Mouse (Mus musculus) cerebellum, adult 2 months (tissue): Measurements from ENCODE around the gene Fblim1. TPM values are rescaled to one million over a fixed set of nuclear protein-coding genes. Genes with fewer than 3 reads are reported as not detected.
"Not testable (repeated sequence)": the region's sequence is repeated elsewhere in the genome, so short reads cannot be mapped to it uniquely, and the experiment has no call there.

ENCODE experiments used
- DNase-seq, 2 experiments: peaks; one replicate each; pipeline ENCODE4 v3.0.0; 2021
- H3K27ac ChIP-seq: fragments of 200-500 bp; 2 replicates; pipeline ENCODE4 v1.5.1; 2012; ENCODE audit warnings: low read length, control low read depth, inconsistent platforms; ENCODE audit not compliant: insufficient read depth
- H3K27me3 ChIP-seq: fragments of 200-500 bp; 2 replicates; pipeline ENCODE4 v1.6.1; 2012; ENCODE audit warnings: inconsistent platforms, mild to moderate bottlenecking, low read length, moderate library complexity; ENCODE audit not compliant: control insufficient read depth, insufficient read depth
- H3K4me1 ChIP-seq: fragments of 200-500 bp; 2 replicates; pipeline ENCODE4 v1.6.1; 2011; ENCODE audit warnings: low read length; ENCODE audit not compliant: control insufficient read depth, insufficient read depth
- H3K4me3 ChIP-seq: fragments of 200-500 bp; replicated peaks from 2 replicates; pipeline ENCODE3; 2011; ENCODE audit warnings: mild to moderate bottlenecking, low read depth, low read length, control low read depth; ENCODE audit not compliant: insufficient read depth
- CTCF ChIP-seq: fragments of 200-500 bp; IDR thresholded peaks from 2 replicates; pipeline ENCODE4 v1.5.1; 2011; ENCODE audit warnings: low read depth, mild to moderate bottlenecking, control low read depth, low read length, moderate library complexity, borderline replicate concordance; ENCODE audit not compliant: insufficient read depth
- POLR2A ChIP-seq: fragments of 200-500 bp; IDR thresholded peaks from 2 replicates; pipeline ENCODE4 v1.6.1; 2011; ENCODE audit warnings: low read length, control low read depth, borderline replicate concordance; ENCODE audit not compliant: insufficient read depth
- WGBS: fragments of 180-500 bp; shearing (Covaris S2); methylation state at CpG from one replicate; pipeline ENCODE4 v1.1.7; 2018; 5-methylcytosine and 5-hydroxymethylcytosine counted together
- polyA plus RNA-seq: library from polyadenylated mRNA; depleted of rRNA; stranded (reverse); fragments of >200 nt; gene quantifications from 2 replicates; pipeline ENCODE4 v1.2.3, GENCODE M21; 2012

Gene Fblim1
- polyA plus RNA-seq, 1 experiment = 2.6 TPM

DNA sequence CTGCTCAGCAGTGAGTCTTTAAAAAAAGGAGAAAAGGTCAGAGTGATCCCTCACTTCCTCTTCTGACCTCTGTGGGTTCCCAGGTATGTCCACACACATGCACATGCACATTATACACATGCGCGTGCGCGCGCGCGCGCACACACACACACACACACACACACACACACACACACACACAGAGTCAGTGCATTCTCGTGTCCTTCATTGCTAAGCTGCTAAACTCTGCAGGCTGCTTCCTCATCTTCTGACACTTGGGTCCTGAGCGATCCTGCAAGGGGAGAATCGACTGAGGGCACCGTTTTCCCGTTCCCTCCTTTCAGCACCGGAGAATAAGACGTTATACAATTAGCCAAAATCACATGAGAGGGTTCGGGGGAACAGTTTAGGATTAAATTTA lies 47.2 kb downstream of the Fblim1 start:
- Histone ChIP-seq H3K27ac (peak overlapping the region; percentile 58; the same call in 1 of the 2 replicates), H3K27me3 (no peaks in the 10 kb centered on the region), H3K4me1 (peaks cover 6% of the 10 kb centered on the region; the same call in 1 of the 2 replicates), H3K4me3 (peak overlapping the region; percentile 64)
- no peak for DNase-seq
- TF ChIP-seq POLR2A (no peak), CTCF (no peak)
- 21% methylated on average over 16 of the region's 16 CpGs for WGBS

DNA sequence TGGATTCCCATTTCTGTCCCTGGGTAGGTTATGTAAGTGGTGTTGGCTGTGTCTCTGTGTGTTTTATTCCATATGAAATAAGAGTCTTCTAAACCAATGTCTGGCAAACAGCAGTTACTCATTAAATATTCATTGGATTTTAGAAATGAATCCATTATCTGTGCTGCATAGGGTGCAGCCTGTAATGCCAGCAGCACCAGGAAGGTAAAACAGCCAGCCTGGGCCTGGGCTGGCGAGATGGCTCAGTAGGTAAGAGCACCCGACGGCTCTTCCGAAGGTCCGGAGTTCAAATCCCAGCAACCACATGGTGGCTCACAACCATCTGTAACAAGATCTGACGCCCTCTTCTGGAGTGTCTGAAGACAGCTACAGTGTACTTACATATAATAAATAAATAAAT lies 49.7 kb downstream of the Fblim1 start:
- H3K27me3 ChIP-seq, H3K4me3 ChIP-seq, DNase-seq, H3K4me1 ChIP-seq, H3K27ac ChIP-seq: not testable (repeated sequence)
- 90% methylated on average over 6 of the region's 6 CpGs for WGBS

DNA sequence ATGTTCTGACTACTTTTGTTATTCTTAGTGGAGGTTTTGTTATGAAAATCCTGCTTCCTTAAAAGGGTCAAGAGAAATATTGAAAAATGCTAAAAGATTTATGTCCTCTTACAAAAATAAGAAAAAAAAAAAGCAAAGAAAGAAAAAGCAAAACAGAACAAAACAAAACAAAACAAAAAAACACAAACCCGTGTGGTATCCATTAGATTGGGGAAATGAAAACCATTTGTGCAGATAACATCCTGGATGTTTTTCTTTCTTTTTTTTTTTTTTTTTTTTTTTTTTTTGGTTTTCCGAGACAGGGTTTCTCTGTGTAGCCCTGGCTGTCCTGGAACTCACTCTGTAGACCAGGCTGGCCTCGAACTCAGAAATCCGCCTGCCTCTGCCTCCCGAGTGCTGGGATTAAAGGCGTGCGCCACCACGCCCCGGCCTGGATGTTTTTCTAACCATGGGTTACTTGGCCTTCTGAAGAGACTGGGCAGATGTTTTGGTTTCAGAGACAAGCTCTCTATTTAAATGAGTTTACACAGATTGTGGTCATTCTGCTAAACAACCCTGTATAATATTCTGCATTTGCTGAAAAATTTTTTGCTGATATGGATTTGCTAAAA lies 51.5 kb downstream of the Fblim1 start:
- H3K27me3 ChIP-seq, H3K27ac ChIP-seq, DNase-seq, H3K4me1 ChIP-seq, H3K4me3 ChIP-seq: not testable (repeated sequence)
- WGBS = 98% methylated on average over 7 of the region's 9 CpGs

DNA sequence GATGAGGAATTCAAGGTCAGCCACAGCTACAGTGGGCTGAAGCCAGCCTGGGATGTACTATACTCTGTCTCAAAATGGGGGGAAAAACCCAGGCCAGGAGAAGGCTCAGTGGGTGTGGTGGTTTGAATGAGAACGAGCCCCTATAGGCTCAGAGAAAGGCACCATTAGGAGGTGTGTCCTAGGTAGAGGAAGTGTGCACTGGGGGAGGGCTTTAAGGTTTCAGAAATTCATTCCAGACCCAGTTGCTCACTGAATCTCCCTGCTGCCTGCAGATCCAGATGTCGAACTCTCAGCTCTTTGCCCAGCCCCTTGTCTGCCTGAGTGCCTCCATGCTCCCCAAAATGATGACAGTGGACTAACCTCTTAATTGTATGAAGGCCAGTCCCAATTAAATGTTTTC lies 53.4 kb downstream of the Fblim1 start:
- Histone ChIP-seq H3K27ac (no peak overlapping the region), H3K27me3 (no peaks in the 10 kb centered on the region), H3K4me3 (no peak overlapping the region), H3K4me1 (no peaks in the 10 kb centered on the region)
- WGBS = 58% methylated on average over 2 of the region's 2 CpGs
- no peak for TF ChIP-seq CTCF
- TF ChIP-seq POLR2A = no peak
- no peak for DNase-seq

DNA sequence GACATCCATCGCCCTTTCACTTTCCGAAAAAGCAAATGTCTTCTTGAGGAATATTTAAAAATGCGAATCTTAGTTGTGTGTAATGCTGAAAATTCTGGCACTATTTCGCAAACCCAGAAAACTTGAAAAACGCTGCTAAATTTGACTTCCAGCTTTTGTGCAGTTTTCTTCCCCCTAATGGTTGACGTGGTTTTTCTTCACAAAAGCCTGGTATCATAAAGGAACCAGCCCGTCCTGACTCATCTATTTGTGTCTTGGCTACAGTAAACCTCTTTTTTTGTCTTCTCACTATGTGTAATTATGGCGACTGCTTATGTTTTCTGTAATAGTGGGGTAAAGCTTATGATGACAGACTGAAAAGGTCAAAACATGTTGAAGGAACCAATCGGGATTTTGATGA lies 58.6 kb downstream of the Fblim1 start:
- no peak overlapping the region; the same call in 1 of the 2 replicates for H3K27ac ChIP-seq
- WGBS = 8% methylated on average over 9 of the region's 9 CpGs
- no peaks in the 10 kb centered on the region; the same call in 1 of the 2 replicates for H3K4me1 ChIP-seq
- no peaks in the 10 kb centered on the region for H3K27me3 ChIP-seq
- no peak for DNase-seq
- no peak overlapping the region for H3K4me3 ChIP-seq
- TF ChIP-seq CTCF = no peak
- TF ChIP-seq POLR2A = no peak

DNA sequence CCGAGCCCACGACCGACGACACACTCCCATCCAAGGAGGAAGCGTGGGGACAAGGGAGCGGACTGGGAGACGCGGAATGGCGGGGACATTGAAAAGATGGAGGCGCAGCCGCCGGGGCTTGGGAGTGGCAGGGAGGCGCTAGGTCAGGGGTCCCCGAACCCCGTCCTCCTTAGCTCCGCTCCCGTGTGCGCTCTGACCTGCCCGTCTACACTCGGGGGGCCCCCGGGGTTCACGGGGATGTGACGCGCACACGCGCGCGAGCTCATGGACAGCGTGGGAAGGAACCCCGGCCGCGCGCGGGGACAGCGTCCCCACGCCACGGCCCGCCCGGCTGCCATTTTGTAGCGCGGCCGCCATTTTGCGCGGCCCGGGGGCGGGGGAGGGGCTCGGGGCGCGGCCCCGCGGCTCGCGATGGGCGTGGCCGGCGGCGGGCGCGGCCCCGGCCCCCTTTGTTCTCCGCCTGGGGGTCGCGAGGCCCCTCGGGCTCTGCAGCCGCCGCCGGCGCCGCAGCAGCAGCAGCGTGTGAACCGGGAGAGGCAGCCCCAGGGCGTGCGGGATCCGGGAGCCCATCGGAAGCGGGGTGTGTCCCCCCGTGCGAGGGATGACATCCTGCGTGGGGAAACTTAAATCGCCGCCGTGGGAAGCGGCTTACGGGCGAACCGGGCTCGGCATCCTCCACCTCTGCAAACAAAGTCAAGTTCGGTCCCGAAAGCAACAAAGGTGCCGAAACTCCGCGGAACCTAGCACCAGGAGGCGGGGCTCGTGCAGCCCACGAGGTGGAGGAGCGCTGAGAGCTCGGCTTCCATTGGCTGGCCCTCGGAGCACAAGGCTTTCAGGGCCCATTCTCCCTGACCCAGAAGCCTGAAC lies 59.3 kb downstream of the Fblim1 start:
- H3K4me1 ChIP-seq = no peaks in the 10 kb centered on the region; the same call in 1 of the 2 replicates
- under 1% methylated on average over 87 of the region's 98 CpGs for WGBS

DNA sequence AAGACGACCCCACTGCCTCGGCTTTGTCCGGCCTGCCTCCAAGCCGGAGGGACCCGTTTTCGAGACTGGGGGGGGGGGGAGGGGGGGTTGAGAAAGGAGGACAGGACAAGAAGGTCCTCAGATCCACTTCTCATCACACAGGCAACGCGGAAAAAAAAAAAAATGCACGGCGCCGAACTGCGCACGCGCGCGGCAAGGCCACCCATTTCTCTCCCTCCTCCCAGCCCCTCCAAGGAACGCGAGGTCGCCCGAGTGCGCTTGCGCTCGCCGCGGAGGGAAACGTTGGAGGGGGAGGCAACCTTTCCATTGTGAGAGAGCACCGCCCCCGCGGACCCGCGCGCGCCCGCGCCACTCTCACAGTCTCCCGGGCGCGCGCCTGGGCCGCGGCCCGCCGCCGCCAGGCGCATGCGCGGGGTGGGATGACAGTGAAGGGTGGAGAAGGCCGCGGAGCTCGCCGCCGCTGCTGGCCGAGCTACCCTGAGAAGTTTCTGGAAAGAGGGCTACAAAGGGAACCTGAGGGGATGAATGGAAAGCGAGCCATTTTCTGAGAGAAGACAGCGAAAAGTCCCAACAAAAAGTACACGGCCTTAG lies 60.1 kb downstream of the Fblim1 start:
- peak overlapping the region; percentile 100 for H3K27ac ChIP-seq
- WGBS = under 1% methylated on average over 55 of the region's 56 CpGs
- H3K4me3 ChIP-seq = peak overlapping the region; percentile 100
- no peak for TF ChIP-seq CTCF
- TF ChIP-seq POLR2A = peak; percentile 95
- no peaks in the 10 kb centered on the region; the same call in 1 of the 2 replicates for H3K4me1 ChIP-seq
- no peaks in the 10 kb centered on the region for H3K27me3 ChIP-seq
- peak; percentile 99 to 100 for DNase-seq

More for the DNA sequence above, 59.3 kb downstream of the Fblim1 start:
- Histone ChIP-seq H3K27me3 (no peaks in the 10 kb centered on the region), H3K27ac (peak overlapping the region; percentile 100), H3K4me3 (peak overlapping the region; percentile 100)
- TF ChIP-seq CTCF = no peak
- TF ChIP-seq POLR2A = peak; percentile 58
- peak; percentile 88 to 89 for DNase-seq
